ENCODE assay signal across 12 mouse cellular contexts in the genomic region with DNA sequence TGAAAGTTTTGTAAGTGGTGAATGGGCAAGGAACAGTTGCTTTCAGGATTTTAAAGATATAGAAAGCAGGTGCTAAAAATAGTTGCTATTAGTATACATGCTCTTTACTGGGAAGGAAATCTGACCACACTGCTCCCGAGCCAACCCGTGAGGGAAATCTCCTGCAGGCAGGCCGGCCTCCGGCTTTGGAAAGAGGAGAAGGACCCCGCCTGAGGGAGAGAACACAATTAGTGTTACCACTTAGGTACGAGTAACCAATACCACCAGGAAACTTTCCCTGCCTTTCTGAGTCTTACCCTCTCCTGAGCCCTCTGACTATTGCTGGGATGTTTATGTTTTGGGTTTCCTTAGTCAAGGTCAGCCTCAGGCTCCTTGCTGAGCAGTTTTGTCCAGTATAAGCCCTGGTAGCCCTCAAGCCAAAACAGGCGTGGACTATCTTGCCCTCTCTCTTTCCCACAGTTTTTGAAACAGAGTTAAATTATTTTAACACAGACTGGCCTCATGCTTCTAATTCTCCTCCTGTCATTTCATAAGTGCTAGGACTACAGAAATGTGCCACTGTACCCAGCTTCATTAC. TPM values are rescaled to one million over a fixed set of nuclear protein-coding genes. Genes with fewer than 3 reads are reported as not detected.
DNase-seq lines count a peak whose midpoint lies in the region; ATAC-seq and TF ChIP-seq lines count a peak whose summit lies in the region.
"Had no signal": no experiment of that assay in that cellular context is flagged by ENCODE, and none has a peak within 500 bp of the region (broad histone marks: within the 10 kb centered on the region; RNA-seq: fewer than 3 reads in every experiment).

No protein-coding gene starts in this region.

- no peak for DNase-seq in heart, embryonic 10.5 days (ENCODE audit: low spot score)
- DNase-seq in heart, adult 9 months (ENCODE audit: low spot score in 2 of 2), result no peak
- DNase-seq in kidney, postnatal 0 days (ENCODE audit: low spot score), result no peak
- DNase-seq in kidney, postnatal 10 days, result no peak
- DNase-seq in NIH3T3 (ENCODE audit: low read depth), result peak; percentile 57
- no peak for DNase-seq in limb, embryonic 14.5 days (ENCODE audit: low spot score)
- no peak for DNase-seq in adrenal gland, adult 18-20 months (ENCODE audit: low spot score in 2 of 2)
- DNase-seq in adrenal gland, adult 2 months, result no peak
- DNase-seq: adrenal gland, adult 8-10 months had no signal

- no peak overlapping the region for H3K4me2 ChIP-seq in kidney, postnatal 0 days (ENCODE audit: low read length)
- no peak overlapping the region for H3K4me2 ChIP-seq in limb, embryonic 14.5 days (replicated peaks; ENCODE audit: low read depth, low read length, severe bottlenecking)
- H3K4me2 ChIP-seq: forebrain, embryonic 12.5 days; liver, embryonic 15.5 days had no signal

- no peak for TF ChIP-seq POLR2A in limb, embryonic 14.5 days (IDR thresholded peaks at IDR 0.05; ENCODE audit: borderline replicate concordance, extremely low read depth, insufficient read depth, insufficient read length)

- H3K9me3 ChIP-seq in heart, embryonic 10.5 days, result no peaks in the 10 kb centered on the region
- H3K9me3 ChIP-seq in kidney, postnatal 0 days (replicated peaks; ENCODE audit: low read length), result no peaks in the 10 kb centered on the region
- H3K9me3 ChIP-seq in limb, embryonic 14.5 days (ENCODE audit: control insufficient read depth, low read length), result no peaks in the 10 kb centered on the region
- H3K9me3 ChIP-seq: forebrain, embryonic 12.5 days; liver, embryonic 15.5 days had no signal

- H3K27ac ChIP-seq in heart, embryonic 10.5 days, result peak overlapping the region; percentile 48; the same call in 1 of the 2 replicates
- H3K27ac ChIP-seq in kidney, postnatal 0 days, result peak overlapping the region; percentile 84
- 0 out of 2 replicates have a peak overlapping the region, but pooled peaks have one; percentile 43 for H3K27ac ChIP-seq in limb, embryonic 14.5 days (replicated peaks; ENCODE audit: low read depth, low read length)
- H3K27ac ChIP-seq: forebrain, embryonic 12.5 days; liver, embryonic 15.5 days had no signal

- WGBS in heart, embryonic 10.5 days, result 41% methylated on average over 7 of the region's 7 CpGs
- 39% methylated on average over 7 of the region's 7 CpGs for WGBS in kidney, postnatal 0 days
- 30% methylated on average over 7 of the region's 7 CpGs for WGBS in limb, embryonic 14.5 days

- TF ChIP-seq CTCF in kidney, postnatal 0 days (IDR thresholded peaks at IDR 0.05; ENCODE audit: low read depth), result no peak

- ATAC-seq in kidney, postnatal 0 days (replicated peaks; ENCODE audit: low FRiP score, low read depth), result no peak
- ATAC-seq in limb, embryonic 14.5 days (ENCODE audit: low FRiP score, low read depth), result no peak

- peaks cover 8% of the 10 kb centered on the region; the same call in 1 of the 2 replicates for H3K36me3 ChIP-seq in heart, embryonic 10.5 days
- no peaks in the 10 kb centered on the region for H3K36me3 ChIP-seq in kidney, postnatal 0 days (ENCODE audit: insufficient read depth, low read length)
- H3K36me3 ChIP-seq in limb, embryonic 14.5 days (ENCODE audit: control insufficient read depth, insufficient read depth, low read length), result no peaks in the 10 kb centered on the region
- H3K36me3 ChIP-seq: forebrain, embryonic 12.5 days; liver, embryonic 15.5 days had no signal

- peaks cover 45% of the 10 kb centered on the region for H3K4me1 ChIP-seq in heart, embryonic 10.5 days
- peaks cover 21% of the 10 kb centered on the region for H3K4me1 ChIP-seq in kidney, postnatal 0 days (replicated peaks; ENCODE audit: insufficient read depth, low read length)
- peaks cover 16% of the 10 kb centered on the region for H3K4me1 ChIP-seq in limb, embryonic 14.5 days (ENCODE audit: control insufficient read depth, insufficient read depth, low read length)

- H3K9ac ChIP-seq in kidney, postnatal 0 days (ENCODE audit: low read depth, low read length), result no peak overlapping the region
- H3K9ac ChIP-seq in limb, embryonic 14.5 days (ENCODE audit: low read depth, low read length, severe bottlenecking), result no peak overlapping the region
- H3K9ac ChIP-seq: liver, embryonic 15.5 days had no signal

- no peak overlapping the region for H3K4me3 ChIP-seq in heart, embryonic 10.5 days
- H3K4me3 ChIP-seq in kidney, postnatal 0 days (replicated peaks; ENCODE audit: low read depth, low read length), result no peak overlapping the region
- H3K4me3 ChIP-seq in limb, embryonic 14.5 days (replicated peaks; ENCODE audit: low read length), result no peak overlapping the region
- H3K4me3 ChIP-seq: forebrain, embryonic 12.5 days; liver, embryonic 15.5 days; midbrain, embryonic 10.5 days had no signal

- H3K27me3 ChIP-seq in heart, embryonic 10.5 days (ENCODE audit: insufficient read depth, poor library complexity, severe bottlenecking), result no peaks in the 10 kb centered on the region
- no peaks in the 10 kb centered on the region for H3K27me3 ChIP-seq in kidney, postnatal 0 days (ENCODE audit: insufficient read depth, low read length)
- no peaks in the 10 kb centered on the region for H3K27me3 ChIP-seq in limb, embryonic 14.5 days (ENCODE audit: control insufficient read depth, insufficient read depth, low read length)
- H3K27me3 ChIP-seq: forebrain, embryonic 12.5 days; liver, embryonic 15.5 days had no signal

RNA-seq across cellular contexts. Expression of gene Slc43a2, which starts 21.5 kb away (rescaled TPM):
- 5.5 and 6.4 TPM in 2 replicates for polyA plus RNA-seq in heart, embryonic 10.5 days (2016; fragmentation: Nextera tagmentation; extraction: Ambion mirVana)
- polyA plus RNA-seq in kidney, postnatal 0 days (2015; fragmentation: Nextera tagmentation; extraction: Ambion mirVana), result 16.6 and 19.1 TPM in 2 replicates
- 5.8 and 6.8 TPM in 2 replicates for polyA plus RNA-seq in limb, embryonic 14.5 days (2012; rRNA removed)
- 3.5 and 3.8 TPM in 2 replicates for polyA plus RNA-seq in limb, embryonic 14.5 days (2014; fragmentation: Nextera tagmentation; extraction: Ambion mirVana)
- 10 to 100 TPM; 22.8 to 29.1 TPM for total RNA-seq in adrenal gland, adult 18-20 months (2021)
- total RNA-seq in adrenal gland, adult 2 months (2021), result 10 to 100 TPM; 21.2 to 38.3 TPM
- polyA plus RNA-seq in adrenal gland, adult 2 months (2012; rRNA removed), result 28.2 and 28.7 TPM in 2 replicates

RNA-seq across cellular contexts. Expression of gene Pitpna, which starts 34.9 kb away (rescaled TPM):
- polyA plus RNA-seq in heart, embryonic 10.5 days (2016; fragmentation: Nextera tagmentation; extraction: Ambion mirVana), result 56.1 and 80.1 TPM in 2 replicates
- 68.9 and 69.8 TPM in 2 replicates for polyA plus RNA-seq in kidney, postnatal 0 days (2015; fragmentation: Nextera tagmentation; extraction: Ambion mirVana)
- polyA plus RNA-seq in limb, embryonic 14.5 days (2012; rRNA removed), result 75.7 and 80.3 TPM in 2 replicates
- 78.6 and 80.4 TPM in 2 replicates for polyA plus RNA-seq in limb, embryonic 14.5 days (2014; fragmentation: Nextera tagmentation; extraction: Ambion mirVana)
- total RNA-seq in adrenal gland, adult 18-20 months (2021), result 100 to 1,000 TPM; 152 to 175 TPM
- total RNA-seq in adrenal gland, adult 2 months (2021), result 100 to 1,000 TPM; 185 to 186 TPM
- 42.6 and 97.6 TPM in 2 replicates for polyA plus RNA-seq in adrenal gland, adult 2 months (2012; rRNA removed)

RNA-seq across cellular contexts. Expression of gene Scarf1, which starts 39.7 kb away (rescaled TPM):
- polyA plus RNA-seq in heart, embryonic 10.5 days (2016; fragmentation: Nextera tagmentation; extraction: Ambion mirVana), result 13.6 and 15.8 TPM in 2 replicates
- polyA plus RNA-seq in kidney, postnatal 0 days (2015; fragmentation: Nextera tagmentation; extraction: Ambion mirVana), result 13.6 and 14.4 TPM in 2 replicates
- 8.5 and 11.2 TPM in 2 replicates for polyA plus RNA-seq in limb, embryonic 14.5 days (2012; rRNA removed)
- 5.4 and 6.0 TPM in 2 replicates for polyA plus RNA-seq in limb, embryonic 14.5 days (2014; fragmentation: Nextera tagmentation; extraction: Ambion mirVana)
- total RNA-seq in adrenal gland, adult 18-20 months (2021), result 1 to 10 TPM; 7.5 TPM
- 1 to 10 TPM; 7.5 to 7.8 TPM for total RNA-seq in adrenal gland, adult 2 months (2021)
- 27.4 and 33.5 TPM in 2 replicates for polyA plus RNA-seq in adrenal gland, adult 2 months (2012; rRNA removed)

RNA-seq across cellular contexts. Expression of gene Rilp, which starts 43.1 kb away (rescaled TPM):
- polyA plus RNA-seq in heart, embryonic 10.5 days (2016; fragmentation: Nextera tagmentation; extraction: Ambion mirVana), result 0.76 and 0.78 TPM in 2 replicates
- 4.2 and 4.5 TPM in 2 replicates for polyA plus RNA-seq in kidney, postnatal 0 days (2015; fragmentation: Nextera tagmentation; extraction: Ambion mirVana)
- polyA plus RNA-seq in limb, embryonic 14.5 days (2012; rRNA removed), result 0.98 and 0.99 TPM in 2 replicates
- 0.36 and 0.58 TPM in 2 replicates for polyA plus RNA-seq in limb, embryonic 14.5 days (2014; fragmentation: Nextera tagmentation; extraction: Ambion mirVana)
- total RNA-seq in adrenal gland, adult 18-20 months (2021), result 10 to 100 TPM; 11.5 to 20.8 TPM
- total RNA-seq in adrenal gland, adult 2 months (2021), result 10 to 100 TPM; 12.1 to 13.2 TPM
- 8.8 and 10.0 TPM in 2 replicates for polyA plus RNA-seq in adrenal gland, adult 2 months (2012; rRNA removed)
